Comparison of ENCODE assay signal across 24 mouse cellular contexts in the genomic region with DNA sequence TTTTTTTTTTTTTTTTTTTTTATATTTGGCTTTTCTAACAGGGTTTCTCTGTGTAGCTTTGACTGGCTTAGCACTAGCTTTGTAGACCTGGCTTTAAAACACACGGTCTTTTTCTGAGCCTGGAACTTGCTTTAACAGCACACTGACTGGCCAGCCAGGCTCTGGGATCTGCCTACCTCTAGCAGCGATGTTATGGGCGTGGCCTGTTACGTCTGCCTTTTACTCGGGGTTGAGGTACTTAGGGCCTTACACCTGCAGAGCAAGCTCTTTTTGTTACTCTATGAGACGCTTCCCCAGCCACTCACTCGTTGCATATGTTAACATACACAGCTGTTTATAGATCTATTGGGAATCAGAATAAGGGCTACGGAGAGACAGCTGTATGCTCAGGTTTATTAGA. TPM values are rescaled to one million over a fixed set of nuclear protein-coding genes. Genes with fewer than 3 reads are reported as not detected.
"Had no signal": no experiment of that assay in that cellular context is flagged by ENCODE, and none has a peak within 500 bp of the region (broad histone marks: within the 10 kb centered on the region; RNA-seq: fewer than 3 reads in every experiment).

No protein-coding gene starts in this region.

- H3K9ac ChIP-seq: limb, embryonic 12.5 days; limb, embryonic 15.5 days; liver, embryonic 13.5 days; lung, embryonic 15.5 days; midbrain, embryonic 13.5 days; neural tube, embryonic 13.5 days; stomach, embryonic 15.5 days had no signal

- H3K4me1 ChIP-seq: limb, embryonic 12.5 days; limb, embryonic 15.5 days; lung, embryonic 15.5 days; midbrain, embryonic 10.5 days; midbrain, embryonic 13.5 days; neural tube, embryonic 13.5 days; stomach, embryonic 15.5 days had no signal

- H3K27me3 ChIP-seq: limb, embryonic 12.5 days; limb, embryonic 15.5 days; lung, embryonic 15.5 days; midbrain, embryonic 13.5 days; neural tube, embryonic 13.5 days; stomach, embryonic 15.5 days had no signal

- ATAC-seq: midbrain, embryonic 13.5 days; midbrain, embryonic 16.5 days had no signal

- DNase-seq: kidney, adult 18-20 months; left cerebral cortex, postnatal 4 days; liver, embryonic 13.5 days; lung, postnatal 10 days; lung, postnatal 36 days; retina, postnatal 1 day; right cerebral cortex, postnatal 25 days; spleen, adult 18-20 months; thymus, postnatal 25 days had no signal

- H3K9me3 ChIP-seq: limb, embryonic 15.5 days; liver, embryonic 13.5 days; lung, embryonic 15.5 days; neural tube, embryonic 13.5 days; stomach, embryonic 15.5 days had no signal

- H3K4me2 ChIP-seq: limb, embryonic 12.5 days; limb, embryonic 15.5 days; liver, embryonic 13.5 days; lung, embryonic 15.5 days; midbrain, embryonic 13.5 days; neural tube, embryonic 13.5 days; stomach, embryonic 15.5 days had no signal

- H3K4me3 ChIP-seq: limb, embryonic 12.5 days; limb, embryonic 15.5 days; liver, embryonic 13.5 days; lung, embryonic 15.5 days; megakaryocyte, embryonic 14.5 days; midbrain, embryonic 10.5 days; midbrain, embryonic 13.5 days; myocyte; neural tube, embryonic 13.5 days; stomach, embryonic 15.5 days had no signal

- H3K27ac ChIP-seq: limb, embryonic 12.5 days; limb, embryonic 15.5 days; liver, embryonic 13.5 days; lung, embryonic 15.5 days; midbrain, embryonic 10.5 days; midbrain, embryonic 13.5 days; neural tube, embryonic 13.5 days; stomach, embryonic 15.5 days had no signal

- H3K36me3 ChIP-seq: limb, embryonic 12.5 days; limb, embryonic 15.5 days; liver, embryonic 13.5 days; lung, embryonic 15.5 days; midbrain, embryonic 10.5 days; midbrain, embryonic 13.5 days; neural tube, embryonic 13.5 days; stomach, embryonic 15.5 days had no signal

RNA-seq across cellular contexts. Expression of gene Nr0b2, which starts 14.1 kb away (rescaled TPM):
- total RNA-seq: layer of hippocampus, postnatal 14 days; left cerebral cortex, adult 8-10 months; left cerebral cortex, postnatal 14 days; left cerebral cortex, postnatal 4 days; monocyte, adult 5-6 weeks; neutrophil, adult 5-6 weeks had no signal
- polyA plus RNA-seq: limb, embryonic 12.5 days; limb, embryonic 15.5 days; midbrain, embryonic 13.5 days; midbrain, embryonic 16.5 days; myocyte; neural tube, embryonic 13.5 days had no signal
